Mouse (Mus musculus): ENCODE measurements around the gene Zic5. TPM values are rescaled to one million over a fixed set of nuclear protein-coding genes. Genes with fewer than 3 reads are reported as not detected.

Zic5 gene
- polyA plus RNA-seq, 1 experiment from 2014 or later, result not detected

DNA sequence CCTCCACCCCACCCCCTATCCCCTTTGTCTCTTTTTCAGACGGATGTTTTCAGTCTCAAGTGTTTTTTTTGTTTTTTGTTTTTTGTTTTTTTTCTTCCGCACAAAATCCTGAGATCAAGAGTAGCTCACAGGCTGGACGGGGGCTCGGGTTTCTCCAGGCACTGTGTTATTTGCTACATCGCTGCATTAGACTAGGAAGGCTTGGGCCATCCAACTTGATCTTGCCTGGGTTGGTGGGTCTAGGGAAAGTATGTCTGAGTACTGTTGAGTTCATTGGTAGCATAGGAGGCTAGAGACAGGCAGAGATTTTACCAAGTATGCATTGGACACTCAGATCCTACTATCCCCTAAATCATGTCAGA, 17.5 kb upstream of the Zic5 start:
- no peaks in the 10 kb centered on the region for H3K9me3 ChIP-seq (ENCODE audit: control insufficient read depth, low read length)
- no peaks in the 10 kb centered on the region for H3K4me1 ChIP-seq (replicated peaks; ENCODE audit: control insufficient read depth, insufficient read depth, low read length)
- no peak for DNase-seq (ENCODE audit: low spot score)
- H3K4me2 ChIP-seq (ENCODE audit: low read length), result no peak overlapping the region
- H3K27ac ChIP-seq (ENCODE audit: low read depth), result no peak overlapping the region
- no peak overlapping the region for H3K4me3 ChIP-seq (ENCODE audit: low read depth, low read length)
- ATAC-seq (replicated peaks; ENCODE audit: low FRiP score, low TSS enrichment, low read depth), result no peak
- WGBS, result 1% methylated on average over 5 of the region's 5 CpGs
- H3K9ac ChIP-seq (ENCODE audit: low read length), result no peak overlapping the region
- H3K36me3 ChIP-seq (ENCODE audit: control insufficient read depth, insufficient read depth, low read length), result no peaks in the 10 kb centered on the region
- peaks cover 100% of the 10 kb centered on the region for H3K27me3 ChIP-seq (replicated peaks; ENCODE audit: control insufficient read depth, insufficient read depth, low read length)

DNA sequence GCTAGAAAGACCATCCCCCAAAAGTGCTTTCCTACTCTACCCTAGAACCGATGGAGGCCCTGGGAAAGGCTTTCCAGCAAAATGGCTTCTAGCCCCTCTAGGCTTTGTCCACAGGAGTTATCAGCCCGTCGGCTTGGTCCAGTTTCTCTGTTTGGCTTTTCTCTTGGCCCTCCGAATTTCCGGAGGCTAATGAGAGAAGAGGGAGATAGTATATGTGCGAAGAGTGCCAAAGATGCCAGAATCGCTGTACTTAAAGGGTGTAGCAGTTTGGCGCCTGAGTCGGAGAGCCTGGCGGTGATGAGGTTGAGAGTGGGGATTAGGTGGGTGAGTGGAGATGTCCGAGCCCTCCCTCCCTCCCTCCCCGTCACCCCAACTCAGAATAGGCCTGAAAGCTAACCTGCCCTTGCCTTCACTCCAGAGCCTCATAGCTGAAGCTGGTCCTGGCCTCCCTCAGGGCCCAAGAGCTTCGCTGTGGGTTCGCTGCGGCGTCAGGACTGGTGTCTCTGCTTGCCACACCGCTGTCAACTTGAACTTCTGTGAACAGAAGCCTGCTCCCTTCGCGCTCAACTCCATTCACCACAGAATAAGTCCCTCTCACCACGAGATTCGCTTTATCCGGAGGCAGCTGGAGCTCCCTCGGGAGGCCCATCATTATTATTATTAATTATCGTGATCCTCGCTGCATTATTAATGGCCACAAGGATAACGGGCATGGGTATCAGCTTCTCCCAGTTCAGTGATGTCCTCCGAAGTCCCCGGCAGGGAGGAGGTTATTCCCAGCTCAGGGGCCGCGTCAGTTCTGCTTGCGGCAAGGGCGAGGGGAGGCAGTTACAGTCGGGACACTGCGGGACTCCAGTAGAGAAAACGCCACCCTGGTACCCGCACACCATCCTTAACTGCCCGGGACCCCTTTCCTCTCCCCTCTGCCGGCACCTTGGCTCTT, 16.9 kb upstream of the Zic5 start:
- no peaks in the 10 kb centered on the region for H3K9me3 ChIP-seq (ENCODE audit: control insufficient read depth, low read length)
- peaks cover 100% of the 10 kb centered on the region for H3K27me3 ChIP-seq (replicated peaks; ENCODE audit: control insufficient read depth, insufficient read depth, low read length)
- H3K9ac ChIP-seq (ENCODE audit: low read length), result no peak overlapping the region
- WGBS, result under 1% methylated on average over 38 of the region's 38 CpGs
- H3K4me3 ChIP-seq (ENCODE audit: low read depth, low read length), result no peak overlapping the region
- no peaks in the 10 kb centered on the region for H3K36me3 ChIP-seq (ENCODE audit: control insufficient read depth, insufficient read depth, low read length)
- DNase-seq (ENCODE audit: low spot score), result peak; percentile 64
- no peaks in the 10 kb centered on the region for H3K4me1 ChIP-seq (replicated peaks; ENCODE audit: control insufficient read depth, insufficient read depth, low read length)
- no peak for ATAC-seq (replicated peaks; ENCODE audit: low FRiP score, low TSS enrichment, low read depth)
- H3K4me2 ChIP-seq (ENCODE audit: low read length), result no peak overlapping the region
- H3K27ac ChIP-seq (ENCODE audit: low read depth), result no peak overlapping the region

DNA sequence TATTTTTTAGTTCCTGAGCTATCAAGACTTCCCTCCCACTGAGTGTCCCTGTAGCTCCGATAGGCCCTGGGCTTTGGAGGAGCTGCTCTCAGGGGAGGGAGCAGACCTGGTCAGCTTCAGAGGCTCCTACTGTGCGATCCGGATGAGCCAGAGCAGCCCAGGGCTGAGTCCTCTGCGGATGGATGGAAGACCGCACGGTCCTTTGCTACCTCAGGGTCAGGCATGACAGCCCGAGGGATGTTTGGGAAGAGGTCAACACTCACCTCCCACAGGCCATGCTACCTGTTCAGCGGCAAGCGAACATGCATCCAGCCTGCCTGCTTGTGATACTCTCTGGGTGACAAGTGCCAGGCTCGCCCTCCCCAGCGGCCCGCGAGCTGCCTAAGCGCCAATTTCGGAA, 15.7 kb upstream of the Zic5 start:
- no peak overlapping the region for H3K9ac ChIP-seq (ENCODE audit: low read length)
- H3K4me3 ChIP-seq (ENCODE audit: low read depth, low read length), result no peak overlapping the region
- no peak overlapping the region for H3K27ac ChIP-seq (ENCODE audit: low read depth)
- no peak overlapping the region for H3K4me2 ChIP-seq (ENCODE audit: low read length)
- no peak for ATAC-seq (replicated peaks; ENCODE audit: low FRiP score, low TSS enrichment, low read depth)
- peak; percentile 56 for DNase-seq (ENCODE audit: low spot score)
- no peaks in the 10 kb centered on the region for H3K9me3 ChIP-seq (ENCODE audit: control insufficient read depth, low read length)
- H3K4me1 ChIP-seq (replicated peaks; ENCODE audit: control insufficient read depth, insufficient read depth, low read length), result no peaks in the 10 kb centered on the region
- no peaks in the 10 kb centered on the region for H3K36me3 ChIP-seq (ENCODE audit: control insufficient read depth, insufficient read depth, low read length)
- H3K27me3 ChIP-seq (replicated peaks; ENCODE audit: control insufficient read depth, insufficient read depth, low read length), result peaks cover 100% of the 10 kb centered on the region
- 1% methylated on average over 15 of the region's 15 CpGs for WGBS

DNA sequence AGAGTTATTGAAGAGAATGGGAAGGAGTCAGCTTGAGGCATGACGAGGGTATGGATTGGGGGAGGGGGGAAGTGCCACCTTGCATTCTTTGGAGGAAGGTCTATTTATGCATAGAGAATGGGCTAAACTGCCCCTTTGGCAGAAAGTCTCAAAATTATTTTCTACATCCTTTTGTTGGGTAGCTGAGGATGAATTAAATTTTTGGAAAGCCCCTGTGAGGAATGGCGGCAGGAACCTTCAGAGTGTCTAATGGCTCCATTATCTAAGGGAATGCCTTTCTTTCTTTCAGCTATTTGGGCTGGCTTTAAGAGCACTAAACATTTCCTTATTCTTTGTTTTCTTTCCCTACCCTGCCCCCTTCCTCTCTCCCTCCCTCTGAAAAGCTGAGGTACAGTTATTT, 14.9 kb upstream of the Zic5 start:
- Histone ChIP-seq H3K36me3 (ENCODE audit: control insufficient read depth, insufficient read depth, low read length) (no peaks in the 10 kb centered on the region), H3K4me2 (ENCODE audit: low read length) (no peak overlapping the region), H3K27me3 (replicated peaks; ENCODE audit: control insufficient read depth, insufficient read depth, low read length) (peaks cover 100% of the 10 kb centered on the region), H3K4me1 (replicated peaks; ENCODE audit: control insufficient read depth, insufficient read depth, low read length) (peaks cover 6% of the 10 kb centered on the region; the same call in 1 of the 2 replicates), H3K9me3 (ENCODE audit: control insufficient read depth, low read length) (no peaks in the 10 kb centered on the region), H3K27ac (ENCODE audit: low read depth) (no peak overlapping the region), H3K9ac (ENCODE audit: low read length) (no peak overlapping the region), H3K4me3 (ENCODE audit: low read depth, low read length) (no peak overlapping the region)
- WGBS, result 5% methylated on average over 2 of the region's 2 CpGs
- ATAC-seq (replicated peaks; ENCODE audit: low FRiP score, low TSS enrichment, low read depth) (no peak), DNase-seq (ENCODE audit: low spot score) (no peak)

DNA sequence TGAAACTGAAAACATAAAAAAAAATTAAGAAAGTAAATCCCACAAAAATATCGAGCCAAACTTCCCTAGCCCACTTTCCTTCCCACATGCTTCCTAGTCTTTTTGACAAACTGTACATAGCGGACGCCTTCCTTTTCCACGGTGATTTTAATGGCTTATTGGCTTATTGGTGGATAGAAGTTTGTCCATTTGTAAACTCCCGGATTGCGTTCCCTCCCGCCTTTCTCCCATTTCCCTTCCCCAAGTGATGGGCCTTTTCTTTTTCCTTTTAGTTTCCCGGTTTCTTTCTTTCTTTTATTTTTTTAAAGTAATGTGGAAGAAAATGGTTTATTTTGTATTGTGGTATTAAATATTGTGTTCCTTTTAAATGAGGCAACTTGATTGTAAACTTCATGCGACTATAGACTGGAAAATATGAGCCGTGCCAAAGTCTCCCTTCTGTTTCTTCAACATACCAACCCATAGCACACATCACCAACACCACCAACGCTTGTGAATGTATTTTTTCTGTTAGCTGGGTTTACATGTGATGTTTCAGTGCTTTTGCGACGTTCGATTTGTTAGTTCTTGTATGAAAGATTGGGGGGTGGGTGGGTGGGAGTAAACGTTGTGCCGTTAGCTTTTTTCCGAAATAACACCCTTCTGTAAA, 14.1 kb upstream of the Zic5 start:
- no peak overlapping the region for H3K27ac ChIP-seq (ENCODE audit: low read depth)
- 18% methylated on average over 17 of the region's 17 CpGs for WGBS

DNA sequence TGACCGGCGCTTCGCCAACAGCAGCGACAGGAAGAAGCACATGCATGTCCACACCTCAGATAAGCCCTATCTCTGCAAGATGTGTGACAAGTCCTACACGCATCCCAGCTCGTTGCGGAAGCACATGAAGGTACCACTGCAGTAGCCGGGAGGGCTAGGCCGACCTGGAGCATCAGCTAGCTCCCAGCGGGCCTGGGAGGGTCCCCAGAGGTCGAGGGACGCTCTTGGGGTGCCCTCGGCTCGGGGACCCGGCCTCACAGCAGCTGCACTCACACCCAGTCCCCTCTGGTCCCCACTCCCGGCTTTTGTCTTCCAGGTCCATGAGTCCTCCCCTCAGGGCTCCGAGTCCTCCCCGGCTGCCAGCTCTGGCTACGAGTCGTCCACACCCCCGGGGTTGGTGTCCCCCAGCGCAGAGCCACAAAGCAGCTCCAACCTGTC, 13.1 kb upstream of the Zic5 start:
- DNase-seq (ENCODE audit: low spot score) (peak; percentile 79), ATAC-seq (replicated peaks; ENCODE audit: low FRiP score, low TSS enrichment, low read depth) (no peak)
- Histone ChIP-seq H3K9ac (ENCODE audit: low read length) (no peak overlapping the region), H3K4me3 (ENCODE audit: low read depth, low read length) (no peak overlapping the region), H3K9me3 (ENCODE audit: control insufficient read depth, low read length) (no peaks in the 10 kb centered on the region), H3K4me1 (replicated peaks; ENCODE audit: control insufficient read depth, insufficient read depth, low read length) (peaks cover 14% of the 10 kb centered on the region), H3K36me3 (ENCODE audit: control insufficient read depth, insufficient read depth, low read length) (no peaks in the 10 kb centered on the region), H3K27me3 (replicated peaks; ENCODE audit: control insufficient read depth, insufficient read depth, low read length) (peaks cover 100% of the 10 kb centered on the region), H3K4me2 (ENCODE audit: low read length) (no peak overlapping the region), H3K27ac (ENCODE audit: low read depth) (no peak overlapping the region)
- whole genome bisulfite sequencing, result 1% methylated on average over 22 of the region's 22 CpGs

More for the DNA sequence above, 14.1 kb upstream of the Zic5 start:
- DNase-seq (ENCODE audit: low spot score) (peak; percentile 67), ATAC-seq (replicated peaks; ENCODE audit: low FRiP score, low TSS enrichment, low read depth) (no peak)
- H3K9ac ChIP-seq (ENCODE audit: low read length), result no peak overlapping the region
- no peak overlapping the region for H3K4me2 ChIP-seq (ENCODE audit: low read length)
- peaks cover 12% of the 10 kb centered on the region for H3K4me1 ChIP-seq (replicated peaks; ENCODE audit: control insufficient read depth, insufficient read depth, low read length)
- H3K27me3 ChIP-seq (replicated peaks; ENCODE audit: control insufficient read depth, insufficient read depth, low read length), result peaks cover 100% of the 10 kb centered on the region
- H3K4me3 ChIP-seq (ENCODE audit: low read depth, low read length), result no peak overlapping the region
- no peaks in the 10 kb centered on the region for H3K9me3 ChIP-seq (ENCODE audit: control insufficient read depth, low read length)
- no peaks in the 10 kb centered on the region for H3K36me3 ChIP-seq (ENCODE audit: control insufficient read depth, insufficient read depth, low read length)

DNA sequence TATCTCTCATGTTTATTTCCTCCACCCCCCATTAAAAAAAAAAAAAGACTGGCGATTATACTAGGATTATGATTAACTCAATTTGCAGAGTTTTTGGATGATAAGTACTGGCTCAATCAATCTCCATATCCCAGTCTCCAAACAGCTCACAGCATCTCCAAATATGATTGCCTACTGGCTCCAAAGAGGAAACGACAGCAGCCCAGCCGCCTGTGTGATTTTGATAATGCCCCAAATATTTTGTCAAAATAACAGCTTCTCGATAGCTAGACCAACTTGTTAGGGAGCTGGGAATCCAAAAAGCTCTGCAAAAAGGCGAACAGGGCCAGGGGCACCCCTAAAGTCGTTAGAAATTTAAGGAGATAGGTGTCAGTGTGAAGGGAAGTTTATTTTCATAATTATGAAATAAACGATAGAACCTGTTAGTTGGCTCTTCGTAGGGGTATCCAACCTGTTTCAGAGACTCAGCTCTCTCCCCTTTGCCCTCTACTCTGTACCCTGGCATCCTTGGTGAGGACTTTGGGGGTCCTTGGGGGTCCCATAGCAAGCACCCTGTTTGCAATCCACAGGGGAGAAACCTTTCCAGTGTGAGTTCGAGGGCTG, 12.6 kb upstream of the Zic5 start:
- no peak for ATAC-seq (replicated peaks; ENCODE audit: low FRiP score, low TSS enrichment, low read depth)
- H3K27me3 ChIP-seq (replicated peaks; ENCODE audit: control insufficient read depth, insufficient read depth, low read length), result peaks cover 100% of the 10 kb centered on the region
- peak; percentile 78 for DNase-seq (ENCODE audit: low spot score)
- H3K4me2 ChIP-seq (ENCODE audit: low read length), result no peak overlapping the region
- H3K4me1 ChIP-seq (replicated peaks; ENCODE audit: control insufficient read depth, insufficient read depth, low read length), result peaks cover 14% of the 10 kb centered on the region
- H3K9ac ChIP-seq (ENCODE audit: low read length), result no peak overlapping the region
- H3K36me3 ChIP-seq (ENCODE audit: control insufficient read depth, insufficient read depth, low read length), result no peaks in the 10 kb centered on the region
- H3K4me3 ChIP-seq (ENCODE audit: low read depth, low read length), result no peak overlapping the region
- H3K27ac ChIP-seq (ENCODE audit: low read depth), result no peak overlapping the region
- H3K9me3 ChIP-seq (ENCODE audit: control insufficient read depth, low read length), result no peaks in the 10 kb centered on the region
- 3% methylated on average over 9 of the region's 9 CpGs for WGBS

DNA sequence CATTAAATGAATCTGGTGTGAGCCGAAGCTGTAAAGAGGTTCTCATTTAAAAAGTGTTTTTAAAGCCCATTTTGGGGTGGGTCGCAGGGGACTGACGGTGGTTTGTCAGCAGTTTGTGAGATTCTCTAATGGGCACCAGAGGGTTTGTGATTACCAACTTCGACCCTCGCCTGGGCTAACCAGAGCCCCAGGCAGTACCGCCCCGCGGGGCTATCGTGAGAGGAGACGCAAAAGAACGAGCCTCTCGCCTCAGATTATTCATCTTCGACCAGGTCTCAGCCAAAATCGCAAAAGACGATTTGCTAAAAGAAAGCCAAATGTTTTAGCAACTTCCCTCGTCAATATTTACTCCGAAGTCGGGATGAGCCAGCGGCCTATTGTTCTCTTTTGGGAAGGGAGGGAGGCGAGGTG, 11.8 kb upstream of the Zic5 start:
- Histone ChIP-seq H3K4me2 (ENCODE audit: low read length) (no peak overlapping the region), H3K36me3 (ENCODE audit: control insufficient read depth, insufficient read depth, low read length) (no peaks in the 10 kb centered on the region), H3K9ac (ENCODE audit: low read length) (no peak overlapping the region), H3K27me3 (replicated peaks; ENCODE audit: control insufficient read depth, insufficient read depth, low read length) (peaks cover 100% of the 10 kb centered on the region), H3K9me3 (ENCODE audit: control insufficient read depth, low read length) (no peaks in the 10 kb centered on the region), H3K4me1 (replicated peaks; ENCODE audit: control insufficient read depth, insufficient read depth, low read length) (peaks cover 14% of the 10 kb centered on the region), H3K4me3 (ENCODE audit: low read depth, low read length) (no peak overlapping the region), H3K27ac (ENCODE audit: low read depth) (no peak overlapping the region)
- WGBS, result under 1% methylated on average over 20 of the region's 20 CpGs
- DNase-seq (ENCODE audit: low spot score) (peak; percentile 73), ATAC-seq (replicated peaks; ENCODE audit: low FRiP score, low TSS enrichment, low read depth) (no peak)

Measured in intestine, embryonic 14.5 days (tissue).